Mouse (Mus musculus) intestine, embryonic 15.5 days (tissue): ENCODE results near the gene Mecom. TPM values are rescaled to one million over a fixed set of nuclear protein-coding genes. Genes with fewer than 3 reads are reported as not detected.

Experiments used
- ATAC-seq: fragments of 200-750 bp; cut with Nextera tagmentation; 2 replicates; pipeline ENCODE4 v1.8.0; 2017; ENCODE audit warnings: moderate TSS enrichment, moderate library complexity
- H3K27ac ChIP-seq: fragments of 300-500 bp; sonication (generic); 2 replicates; pipeline ENCODE4 v1.5.1; 2015; ENCODE audit warnings: mild to moderate bottlenecking, inconsistent platforms
- H3K27me3 ChIP-seq: fragments of 300-500 bp; sonication (generic); replicated peaks from 2 replicates; pipeline ENCODE4 v1.6.1; 2015; ENCODE audit warnings: inconsistent platforms
- H3K36me3 ChIP-seq: fragments of 300-500 bp; sonication (generic); 2 replicates; pipeline ENCODE4 v1.6.1; 2015; ENCODE audit warnings: inconsistent platforms
- H3K4me1 ChIP-seq: fragments of 300-500 bp; sonication (generic); replicated peaks from 2 replicates; pipeline ENCODE4 v1.6.1; 2015; ENCODE audit warnings: inconsistent platforms
- H3K4me2 ChIP-seq: fragments of 300-500 bp; sonication (generic); replicated peaks from 2 replicates; pipeline ENCODE4 v1.6.1; 2015; ENCODE audit warnings: mild to moderate bottlenecking, inconsistent platforms
- H3K4me3 ChIP-seq: fragments of 300-500 bp; sonication (generic); replicated peaks from 2 replicates; pipeline ENCODE4 v1.5.1; 2015; ENCODE audit warnings: inconsistent platforms
- H3K9ac ChIP-seq: fragments of 300-500 bp; sonication (generic); 2 replicates; pipeline ENCODE4 v1.6.1; 2015; ENCODE audit warnings: inconsistent platforms
- H3K9me3 ChIP-seq: fragments of 300-500 bp; sonication (generic); 2 replicates; pipeline ENCODE4 v1.6.1; 2016; ENCODE audit warnings: inconsistent platforms
- WGBS: fragments of 180-500 bp; shearing (Covaris S2); methylation state at CpG from one replicate; pipeline ENCODE4 v1.1.7; 2015; 5-methylcytosine and 5-hydroxymethylcytosine counted together
- polyA plus RNA-seq: library from polyadenylated mRNA; unstranded; fragments of >200 nt; fragmentation: Nextera tagmentation; extraction: Ambion mirVana; gene quantifications from 2 replicates; pipeline ENCODE4 v1.2.1, GENCODE M21; 2015

Mecom gene
- polyA plus RNA-seq, 1 experiment from 2014 or later = 11.6 TPM

GRCm38 (mm10) chr3:30410778-30411177, 137.0 kb downstream of the Mecom start:
- H3K4me2 ChIP-seq = no peak overlapping the region
- H3K4me3 ChIP-seq = no peak overlapping the region
- H3K9ac ChIP-seq = no peak overlapping the region
- no peaks in the 10 kb centered on the region for H3K36me3 ChIP-seq
- H3K9me3 ChIP-seq = no peaks in the 10 kb centered on the region
- WGBS = 72% methylated on average over 4 of the region's 4 CpGs
- no peak overlapping the region for H3K27ac ChIP-seq
- H3K4me1 ChIP-seq = no peaks in the 10 kb centered on the region
- no peak for ATAC-seq
- H3K27me3 ChIP-seq = no peaks in the 10 kb centered on the region

- Histone ChIP-seq H3K4me1 (no peaks in the 10 kb centered on the region), H3K4me2 (no peak overlapping the region), H3K36me3 (no peaks in the 10 kb centered on the region), H3K27ac (no peak overlapping the region), H3K9ac (no peak overlapping the region), H3K27me3 (no peaks in the 10 kb centered on the region), H3K9me3 (no peaks in the 10 kb centered on the region), H3K4me3 (no peak overlapping the region)
- 79% methylated on average over 4 of the region's 4 CpGs for WGBS
- no peak for ATAC-seq
Measured at GRCm38 (mm10) chr3:30404821-30405220, 143.0 kb downstream of the Mecom start.

DNA sequence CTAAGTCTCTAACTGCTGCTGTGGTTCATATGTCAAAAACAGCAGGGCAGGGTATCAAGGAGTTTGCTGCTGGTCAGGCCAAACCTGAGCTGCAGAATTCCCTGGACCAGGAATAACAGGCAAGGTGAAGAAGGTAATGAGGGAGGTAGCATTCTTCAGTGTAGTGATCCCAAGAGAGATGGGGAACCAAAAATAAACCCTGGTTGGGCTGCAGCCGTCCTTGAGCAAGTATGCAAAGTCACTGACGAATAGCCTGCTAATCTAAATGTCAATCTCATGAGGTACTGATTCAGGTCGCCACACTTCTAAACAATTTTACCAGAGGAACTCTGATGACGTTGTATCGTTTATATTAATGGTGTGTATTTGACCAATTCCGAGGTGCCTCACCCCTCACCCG, 148.9 kb downstream of the Mecom start:
- Histone ChIP-seq H3K4me3 (no peak overlapping the region), H3K9ac (no peak overlapping the region), H3K36me3 (no peaks in the 10 kb centered on the region), H3K4me1 (no peaks in the 10 kb centered on the region), H3K27me3 (no peaks in the 10 kb centered on the region), H3K9me3 (no peaks in the 10 kb centered on the region), H3K27ac (no peak overlapping the region), H3K4me2 (no peak overlapping the region)
- WGBS = 66% methylated on average over 7 of the region's 7 CpGs
- no peak for ATAC-seq

DNA sequence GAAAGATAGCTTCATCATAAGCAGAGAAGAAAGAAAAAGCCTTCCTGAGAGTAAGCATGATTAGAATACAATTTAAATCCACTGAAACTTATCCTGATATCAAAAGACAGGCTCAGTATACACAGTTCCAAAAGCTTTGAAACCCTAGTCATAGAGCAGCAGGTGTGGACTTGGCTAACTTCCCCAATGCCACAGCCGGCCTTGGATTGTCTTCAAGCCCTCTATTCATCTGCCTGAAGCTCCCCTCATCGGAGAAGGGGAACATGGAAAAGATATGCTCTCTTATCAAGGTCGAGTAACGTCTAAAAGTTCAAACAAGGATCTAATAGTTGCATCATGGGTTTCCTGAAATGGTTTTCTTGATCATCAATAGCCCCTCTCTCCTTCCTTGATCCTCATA, 152.9 kb downstream of the Mecom start:
- no peak for ATAC-seq

GRCm38 (mm10) chr3:30392662-30393061, 155.1 kb downstream of the Mecom start:
- no peaks in the 10 kb centered on the region for H3K4me1 ChIP-seq
- H3K36me3 ChIP-seq = no peaks in the 10 kb centered on the region
- H3K9ac ChIP-seq = no peak overlapping the region
- WGBS = 66% methylated on average over 4 of the region's 4 CpGs
- no peak overlapping the region for H3K4me3 ChIP-seq
- H3K9me3 ChIP-seq = no peaks in the 10 kb centered on the region
- ATAC-seq = no peak
- no peaks in the 10 kb centered on the region for H3K27me3 ChIP-seq
- no peak overlapping the region for H3K4me2 ChIP-seq
- no peak overlapping the region for H3K27ac ChIP-seq

More for the DNA sequence above, 152.9 kb downstream of the Mecom start:
- Histone ChIP-seq H3K4me2 (no peak overlapping the region), H3K36me3 (no peaks in the 10 kb centered on the region), H3K4me3 (no peak overlapping the region), H3K27ac (no peak overlapping the region), H3K9me3 (no peaks in the 10 kb centered on the region), H3K9ac (no peak overlapping the region), H3K27me3 (no peaks in the 10 kb centered on the region), H3K4me1 (no peaks in the 10 kb centered on the region)
- 75% methylated on average over 4 of the region's 4 CpGs for WGBS

DNA sequence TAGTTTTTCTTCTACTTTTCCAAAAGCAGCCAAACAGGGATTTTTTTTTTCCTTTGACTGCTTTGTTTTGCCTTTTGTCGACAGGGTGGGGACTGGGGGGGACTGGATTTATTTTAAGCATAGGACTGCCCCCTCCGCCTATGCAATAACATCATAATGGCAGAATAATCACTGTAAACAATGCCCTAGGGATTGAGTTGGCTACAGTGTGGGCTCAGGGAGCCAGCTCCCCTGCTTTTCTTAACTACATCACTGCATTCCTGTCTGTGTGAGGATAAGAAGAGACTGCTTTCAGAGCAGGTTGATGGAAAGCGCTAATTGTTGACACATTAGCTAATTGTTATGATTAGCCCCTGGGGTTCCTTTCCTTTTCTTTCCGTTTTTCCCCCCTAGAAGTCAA, 155.6 kb downstream of the Mecom start:
- whole genome bisulfite sequencing = 29% methylated on average over 4 of the region's 4 CpGs
- Histone ChIP-seq H3K27me3 (no peaks in the 10 kb centered on the region), H3K4me2 (no peak overlapping the region), H3K27ac (no peak overlapping the region), H3K9ac (no peak overlapping the region), H3K36me3 (no peaks in the 10 kb centered on the region), H3K4me1 (no peaks in the 10 kb centered on the region), H3K4me3 (no peak overlapping the region), H3K9me3 (no peaks in the 10 kb centered on the region)
- ATAC-seq = no peak

DNA sequence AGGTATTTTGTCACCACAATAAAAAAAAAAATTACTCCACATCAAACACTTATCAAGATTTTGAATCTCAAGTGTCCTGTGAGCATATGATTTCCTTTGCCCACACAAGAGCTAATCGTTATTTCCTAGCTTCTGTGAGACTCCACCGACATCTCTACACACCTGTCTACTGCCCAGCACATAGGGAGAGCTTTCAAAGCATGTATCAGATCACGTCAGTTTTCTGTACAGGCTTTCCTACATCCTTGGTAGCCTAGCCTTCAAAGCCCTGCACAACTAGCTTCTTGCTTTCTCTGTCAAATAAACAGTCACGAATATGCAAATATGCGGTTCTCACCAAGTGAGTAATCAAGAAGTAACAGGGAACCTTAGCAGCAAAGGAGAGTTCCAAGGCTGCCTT, 157.5 kb downstream of the Mecom start:
- H3K27me3 ChIP-seq = no peaks in the 10 kb centered on the region
- H3K9me3 ChIP-seq = no peaks in the 10 kb centered on the region
- H3K4me1 ChIP-seq = no peaks in the 10 kb centered on the region
- WGBS = 77% methylated on average over 5 of the region's 5 CpGs
- H3K4me2 ChIP-seq = no peak overlapping the region
- no peak for ATAC-seq
- H3K9ac ChIP-seq = no peak overlapping the region
- H3K4me3 ChIP-seq = no peak overlapping the region
- no peaks in the 10 kb centered on the region for H3K36me3 ChIP-seq
- no peak overlapping the region for H3K27ac ChIP-seq

GRCm38 (mm10) chr3:30380273-30380672, 167.5 kb downstream of the Mecom start:
- no peaks in the 10 kb centered on the region for H3K4me1 ChIP-seq
- H3K9ac ChIP-seq = no peak overlapping the region
- WGBS = 42% methylated on average over 4 of the region's 4 CpGs
- ATAC-seq = no peak
- no peak overlapping the region for H3K27ac ChIP-seq
- no peaks in the 10 kb centered on the region for H3K36me3 ChIP-seq
- no peaks in the 10 kb centered on the region for H3K9me3 ChIP-seq
- no peak overlapping the region for H3K4me2 ChIP-seq
- H3K27me3 ChIP-seq = no peaks in the 10 kb centered on the region
- H3K4me3 ChIP-seq = no peak overlapping the region

DNA sequence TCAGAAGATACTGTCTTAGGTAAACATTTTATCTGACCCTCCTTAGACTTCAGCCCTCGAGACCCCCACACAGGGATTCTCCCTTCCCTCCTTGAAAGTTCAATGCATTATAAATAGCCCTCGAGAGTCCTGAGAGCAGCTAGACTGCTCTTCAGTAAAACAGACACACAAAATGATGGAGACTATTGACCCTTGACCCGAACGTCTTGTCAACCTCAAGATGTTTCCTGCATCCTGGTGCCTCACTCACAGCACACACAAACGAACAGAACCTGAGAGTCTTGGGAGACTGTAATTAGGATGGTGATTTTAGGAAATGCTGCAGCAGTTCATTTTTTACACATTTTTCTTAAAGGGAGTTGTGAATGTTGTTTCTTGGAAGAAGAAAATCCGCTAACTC, 168.5 kb downstream of the Mecom start:
- no peaks in the 10 kb centered on the region for H3K4me1 ChIP-seq
- H3K27me3 ChIP-seq = no peaks in the 10 kb centered on the region
- H3K9ac ChIP-seq = no peak overlapping the region
- H3K4me3 ChIP-seq = no peak overlapping the region
- WGBS = 46% methylated on average over 6 of the region's 6 CpGs
- no peaks in the 10 kb centered on the region for H3K36me3 ChIP-seq
- H3K4me2 ChIP-seq = no peak overlapping the region
- ATAC-seq = no peak
- H3K27ac ChIP-seq = no peak overlapping the region
- H3K9me3 ChIP-seq = no peaks in the 10 kb centered on the region

DNA sequence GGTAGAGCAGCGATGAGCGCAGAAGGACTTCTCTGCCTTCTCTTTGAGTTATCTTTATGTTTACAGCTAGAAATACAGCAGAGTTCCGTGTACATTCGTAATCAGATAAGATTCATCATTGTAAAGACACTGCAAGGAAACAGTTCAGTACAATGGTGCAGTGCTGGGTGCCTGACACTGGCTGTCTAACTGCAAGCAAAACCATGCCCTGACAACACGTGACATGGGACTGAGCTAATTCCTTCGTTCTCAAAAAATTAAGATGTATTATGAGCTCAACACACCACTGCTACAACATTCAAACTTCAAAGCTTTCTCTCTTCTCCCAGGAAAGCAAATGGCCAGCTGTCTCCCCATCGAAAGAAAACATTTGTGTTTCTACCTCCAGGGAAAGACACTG, 176.3 kb downstream of the Mecom start:
- no peak for ATAC-seq
- H3K4me2 ChIP-seq = peak overlapping the region; percentile 34
- no peak overlapping the region for H3K9ac ChIP-seq
- H3K27ac ChIP-seq = no peak overlapping the region
- no peaks in the 10 kb centered on the region for H3K4me1 ChIP-seq
- 41% methylated on average over 7 of the region's 7 CpGs for WGBS
- H3K4me3 ChIP-seq = no peak overlapping the region
- no peaks in the 10 kb centered on the region for H3K36me3 ChIP-seq
- no peaks in the 10 kb centered on the region for H3K27me3 ChIP-seq
- H3K9me3 ChIP-seq = no peaks in the 10 kb centered on the region

DNA sequence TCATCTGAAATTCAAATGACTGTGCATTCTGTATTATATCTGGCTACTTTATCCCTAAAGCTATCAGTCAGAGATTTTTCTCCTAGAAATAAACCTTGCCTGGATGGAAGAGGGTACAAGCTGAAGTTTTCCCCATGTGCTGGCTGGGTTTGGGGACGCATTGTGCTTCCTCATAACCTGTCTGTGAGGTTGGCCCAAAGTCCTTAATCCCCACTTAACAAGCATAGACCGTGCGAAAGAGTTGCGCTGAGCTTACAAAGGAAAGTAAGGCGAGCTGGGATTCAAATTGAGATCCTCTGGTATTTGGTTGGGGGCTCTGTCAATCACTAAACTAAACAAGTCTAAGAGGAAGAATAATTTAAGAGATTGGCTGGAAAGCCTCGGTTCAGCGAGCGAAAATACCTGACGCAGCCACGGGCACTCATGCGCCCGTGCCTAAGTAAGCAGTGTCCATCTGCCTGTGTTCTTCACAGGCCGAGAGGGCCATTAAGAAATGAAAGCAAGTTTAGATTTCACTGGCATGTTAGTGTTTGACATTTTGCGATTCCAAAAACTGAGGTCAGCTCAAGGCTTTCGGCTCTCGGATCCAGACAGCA, 176.8 kb downstream of the Mecom start:
- no peaks in the 10 kb centered on the region for H3K9me3 ChIP-seq
- H3K27ac ChIP-seq = no peak overlapping the region
- H3K4me1 ChIP-seq = no peaks in the 10 kb centered on the region
- H3K4me3 ChIP-seq = no peak overlapping the region
- peak overlapping the region; percentile 34 for H3K4me2 ChIP-seq
- H3K27me3 ChIP-seq = no peaks in the 10 kb centered on the region
- no peak overlapping the region for H3K9ac ChIP-seq
- H3K36me3 ChIP-seq = no peaks in the 10 kb centered on the region
- ATAC-seq = no peak
- WGBS = 54% methylated on average over 16 of the region's 16 CpGs

GRCm38 (mm10) chr3:30366621-30367020, 181.2 kb downstream of the Mecom start:
- Histone ChIP-seq H3K9me3 (no peaks in the 10 kb centered on the region), H3K4me3 (no peak overlapping the region), H3K27me3 (no peaks in the 10 kb centered on the region), H3K4me2 (no peak overlapping the region), H3K36me3 (no peaks in the 10 kb centered on the region), H3K9ac (no peak overlapping the region), H3K4me1 (no peaks in the 10 kb centered on the region), H3K27ac (no peak overlapping the region)
- ATAC-seq = no peak
- WGBS = 88% methylated on average over 7 of the region's 7 CpGs

DNA sequence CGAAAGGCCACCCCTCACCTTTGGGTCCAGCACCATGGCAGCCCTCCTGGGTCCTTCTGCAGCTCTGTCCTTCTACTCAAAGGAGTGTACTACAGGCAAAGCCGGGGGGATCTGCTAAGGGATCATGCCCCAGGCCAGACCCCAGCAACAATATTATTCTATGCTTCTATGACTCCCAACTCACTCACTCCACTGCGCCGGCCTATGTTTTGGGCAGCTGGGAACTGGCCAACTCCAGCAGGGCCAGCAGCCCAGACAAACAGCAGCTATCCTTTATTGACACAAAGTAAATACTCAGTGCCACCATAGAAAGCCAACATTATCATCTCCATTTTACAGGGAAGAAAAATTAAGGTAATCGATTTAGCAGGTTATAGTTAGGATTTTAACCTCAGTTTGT, 186.6 kb downstream of the Mecom start:
- Histone ChIP-seq H3K9me3 (no peaks in the 10 kb centered on the region), H3K9ac (no peak overlapping the region), H3K4me1 (no peaks in the 10 kb centered on the region), H3K36me3 (no peaks in the 10 kb centered on the region), H3K4me3 (no peak overlapping the region), H3K27me3 (no peaks in the 10 kb centered on the region), H3K27ac (no peak overlapping the region), H3K4me2 (no peak overlapping the region)
- ATAC-seq = no peak
- 72% methylated on average over 5 of the region's 5 CpGs for WGBS
